Mouse (Mus musculus) midbrain, embryonic 11.5 days (tissue): ENCODE data around the gene Bcas1. TPM values are rescaled to one million over a fixed set of nuclear protein-coding genes. Genes with fewer than 3 reads are reported as not detected.
A peak's percentile ranks its signal among the peaks of the same experiment; 100 is the strongest.

Source experiments
- ATAC-seq: fragments of 200-750 bp; cut with Nextera tagmentation; 2 replicates; pipeline ENCODE4 v1.8.0; 2017; ENCODE audit warnings: moderate TSS enrichment, moderate library complexity; ENCODE audit not compliant: low FRiP score
- DNase-seq: peaks from one replicate; pipeline ENCODE4 v3.0.0; 2015; ENCODE audit warnings: low spot score; ENCODE audit errors: missing footprints
- H3K27ac ChIP-seq: fragments of 300-500 bp; sonication (generic); 2 replicates; pipeline ENCODE4 v1.5.1; 2014; ENCODE audit warnings: low read depth, low read length
- H3K27me3 ChIP-seq: fragments of 300-500 bp; sonication (generic); 2 replicates; pipeline ENCODE4 v1.6.1; 2014; ENCODE audit warnings: mild to moderate bottlenecking, low read length, moderate library complexity, mixed read lengths; ENCODE audit not compliant: control insufficient read depth, insufficient read depth
- H3K36me3 ChIP-seq: fragments of 300-500 bp; sonication (generic); 2 replicates; pipeline ENCODE4 v1.6.1; 2014; ENCODE audit warnings: mild to moderate bottlenecking, low read length, moderate library complexity, mixed read lengths; ENCODE audit not compliant: control insufficient read depth, insufficient read depth
- H3K4me1 ChIP-seq: fragments of 300-500 bp; sonication (generic); 2 replicates; pipeline ENCODE4 v1.6.1; 2014; ENCODE audit warnings: low read length; ENCODE audit not compliant: control insufficient read depth, insufficient read depth
- H3K4me2 ChIP-seq: fragments of 300-500 bp; sonication (generic); 2 replicates; pipeline ENCODE4 v1.6.1; 2014; ENCODE audit warnings: mild to moderate bottlenecking, moderate library complexity
- H3K4me3 ChIP-seq: fragments of 300-500 bp; sonication (generic); 2 replicates; pipeline ENCODE4 v1.5.1; 2014; ENCODE audit warnings: low read depth, low read length
- H3K9ac ChIP-seq: fragments of 300-500 bp; sonication (generic); 2 replicates; pipeline ENCODE4 v1.6.1; 2014; ENCODE audit warnings: low read length
- H3K9me3 ChIP-seq: fragments of 300-500 bp; sonication (generic); 2 replicates; pipeline ENCODE4 v1.6.1; 2016; ENCODE audit warnings: low read length; ENCODE audit not compliant: control insufficient read depth
- WGBS: fragments of 180-500 bp; shearing (Covaris S2); extraction: QIAGEN DNeasy Blood & Tissue Kit; methylation state at CpG from one replicate; pipeline ENCODE4 v1.1.7; 2014; 5-methylcytosine and 5-hydroxymethylcytosine counted together
- polyA plus RNA-seq: library from polyadenylated mRNA; unstranded; fragments of >200 nt; fragmentation: Nextera tagmentation; extraction: Ambion mirVana; gene quantifications from 2 replicates; pipeline ENCODE4 v1.2.1, GENCODE M21; 2014

Gene Bcas1
- polyA plus RNA-seq, 1 experiment from 2014 or later, result 2.4 TPM

DNA sequence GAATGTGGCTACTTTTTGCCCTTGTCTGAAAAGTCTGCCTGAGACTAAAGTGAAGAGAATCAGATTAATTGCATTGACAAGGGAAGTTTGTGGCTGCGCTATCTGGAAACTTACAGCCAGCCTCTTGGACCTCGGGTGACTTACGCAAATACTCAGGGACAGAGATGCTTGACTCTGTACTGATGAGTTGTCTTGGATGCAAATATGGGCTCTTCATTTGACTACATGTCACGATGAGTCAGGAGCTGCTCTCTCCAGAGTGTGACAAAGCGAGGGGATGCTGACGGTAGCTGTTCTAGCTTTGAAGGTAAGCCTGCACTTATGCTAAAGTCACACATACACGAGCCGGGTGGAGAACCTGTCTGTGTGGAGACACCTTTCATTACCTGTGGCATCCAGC lies 111.3 kb downstream of the Bcas1 start:
- no peaks in the 10 kb centered on the region for H3K27me3 ChIP-seq
- H3K4me3 ChIP-seq, result no peak overlapping the region
- WGBS, result 92% methylated on average over 8 of the region's 8 CpGs
- no peak overlapping the region for H3K27ac ChIP-seq
- H3K9ac ChIP-seq, result no peak overlapping the region
- ATAC-seq, result no peak
- DNase-seq, result peak; percentile 17
- H3K9me3 ChIP-seq, result no peaks in the 10 kb centered on the region
- peaks cover 9% of the 10 kb centered on the region for H3K4me1 ChIP-seq
- no peaks in the 10 kb centered on the region for H3K36me3 ChIP-seq
- no peak overlapping the region for H3K4me2 ChIP-seq

DNA sequence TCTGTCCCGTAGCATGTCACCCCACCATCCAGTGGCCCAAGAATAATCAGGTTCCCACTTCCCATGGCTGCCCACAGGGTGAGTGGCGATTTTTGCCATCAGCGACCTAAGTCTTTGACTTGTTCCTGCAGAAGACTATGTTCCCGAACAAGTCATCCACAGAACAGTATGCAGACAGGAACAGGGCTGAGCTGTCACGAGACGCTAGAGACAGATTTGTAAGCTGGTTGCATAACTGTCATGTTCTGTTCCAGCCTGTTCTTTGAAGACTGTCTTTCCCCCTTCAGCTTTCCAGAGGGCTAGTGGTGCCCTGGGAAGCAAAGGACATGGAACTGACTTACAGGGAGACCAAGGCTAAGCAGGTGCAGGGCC lies 116.7 kb downstream of the Bcas1 start:
- no peak overlapping the region for H3K9ac ChIP-seq
- no peaks in the 10 kb centered on the region for H3K27me3 ChIP-seq
- WGBS, result 90% methylated on average over 6 of the region's 6 CpGs
- no peak overlapping the region for H3K4me2 ChIP-seq
- H3K4me1 ChIP-seq, result no peaks in the 10 kb centered on the region
- H3K27ac ChIP-seq, result no peak overlapping the region
- no peak overlapping the region for H3K4me3 ChIP-seq
- DNase-seq, result peak; percentile 12
- no peaks in the 10 kb centered on the region for H3K36me3 ChIP-seq
- no peak for ATAC-seq
- H3K9me3 ChIP-seq, result no peaks in the 10 kb centered on the region

DNA sequence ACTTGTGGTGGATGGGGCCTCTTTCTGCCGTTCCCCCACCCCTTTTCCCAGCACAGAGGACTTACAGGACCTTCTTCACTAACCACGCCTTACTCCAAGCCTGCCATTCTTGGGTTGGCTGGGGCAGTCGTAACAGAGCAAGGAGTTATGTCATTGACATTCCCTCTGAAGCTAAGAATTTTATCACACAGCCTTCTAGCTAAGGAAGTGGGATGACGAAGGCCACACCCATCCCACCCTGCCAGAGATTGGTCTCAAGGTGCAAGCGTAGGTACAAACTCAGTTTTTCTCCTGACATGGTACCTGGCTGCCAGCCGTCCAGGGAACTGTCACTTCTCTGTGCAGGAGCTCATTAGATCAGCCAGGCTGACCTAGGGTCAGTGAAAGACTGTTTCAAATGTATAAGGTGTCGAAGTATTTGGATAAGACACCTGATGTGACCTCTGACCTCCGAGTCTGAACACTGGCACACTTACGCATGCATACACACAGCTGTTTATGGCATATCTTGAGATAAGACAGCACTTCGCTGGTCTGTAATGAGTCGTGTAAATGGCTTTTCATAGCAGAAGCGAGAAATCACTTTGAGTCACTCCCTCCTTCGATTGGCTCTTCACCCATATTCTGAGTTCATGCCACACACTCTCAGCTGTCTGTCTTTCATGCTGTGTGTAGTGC lies 117.2 kb downstream of the Bcas1 start:
- no peak for ATAC-seq
- H3K4me2 ChIP-seq, result no peak overlapping the region
- no peaks in the 10 kb centered on the region for H3K36me3 ChIP-seq
- H3K27ac ChIP-seq, result no peak overlapping the region
- H3K9ac ChIP-seq, result no peak overlapping the region
- H3K9me3 ChIP-seq, result no peaks in the 10 kb centered on the region
- 88% methylated on average over 13 of the region's 13 CpGs for WGBS
- H3K4me3 ChIP-seq, result no peak overlapping the region
- H3K27me3 ChIP-seq, result no peaks in the 10 kb centered on the region
- peak; percentile 10 for DNase-seq
- H3K4me1 ChIP-seq, result no peaks in the 10 kb centered on the region

DNA sequence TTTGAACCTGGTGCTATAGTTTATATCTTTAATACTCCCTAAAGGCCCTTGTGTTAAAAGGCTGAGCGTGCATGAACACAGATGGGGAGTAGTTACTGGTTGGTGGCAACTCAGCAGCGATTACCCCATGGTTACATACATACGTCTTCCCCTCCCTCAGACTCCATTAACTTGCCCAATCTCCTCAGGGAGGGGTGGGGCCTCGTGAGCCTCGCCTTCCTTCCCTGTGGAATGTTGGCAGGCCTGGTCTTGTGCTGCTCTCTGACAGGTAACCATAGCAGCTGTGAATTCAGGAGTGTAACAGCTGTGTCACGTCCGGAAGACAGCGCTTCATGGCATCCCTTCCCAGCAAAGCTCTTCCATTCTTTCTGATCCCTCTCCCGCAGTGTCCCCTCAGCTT lies 118.7 kb downstream of the Bcas1 start:
- Histone ChIP-seq H3K9me3 (no peaks in the 10 kb centered on the region), H3K36me3 (no peaks in the 10 kb centered on the region), H3K4me1 (no peaks in the 10 kb centered on the region), H3K27me3 (no peaks in the 10 kb centered on the region), H3K9ac (no peak overlapping the region), H3K27ac (no peak overlapping the region), H3K4me3 (no peak overlapping the region), H3K4me2 (no peak overlapping the region)
- WGBS, result 70% methylated on average over 9 of the region's 9 CpGs
- no peak for ATAC-seq
- DNase-seq, result peak; percentile 78

DNA sequence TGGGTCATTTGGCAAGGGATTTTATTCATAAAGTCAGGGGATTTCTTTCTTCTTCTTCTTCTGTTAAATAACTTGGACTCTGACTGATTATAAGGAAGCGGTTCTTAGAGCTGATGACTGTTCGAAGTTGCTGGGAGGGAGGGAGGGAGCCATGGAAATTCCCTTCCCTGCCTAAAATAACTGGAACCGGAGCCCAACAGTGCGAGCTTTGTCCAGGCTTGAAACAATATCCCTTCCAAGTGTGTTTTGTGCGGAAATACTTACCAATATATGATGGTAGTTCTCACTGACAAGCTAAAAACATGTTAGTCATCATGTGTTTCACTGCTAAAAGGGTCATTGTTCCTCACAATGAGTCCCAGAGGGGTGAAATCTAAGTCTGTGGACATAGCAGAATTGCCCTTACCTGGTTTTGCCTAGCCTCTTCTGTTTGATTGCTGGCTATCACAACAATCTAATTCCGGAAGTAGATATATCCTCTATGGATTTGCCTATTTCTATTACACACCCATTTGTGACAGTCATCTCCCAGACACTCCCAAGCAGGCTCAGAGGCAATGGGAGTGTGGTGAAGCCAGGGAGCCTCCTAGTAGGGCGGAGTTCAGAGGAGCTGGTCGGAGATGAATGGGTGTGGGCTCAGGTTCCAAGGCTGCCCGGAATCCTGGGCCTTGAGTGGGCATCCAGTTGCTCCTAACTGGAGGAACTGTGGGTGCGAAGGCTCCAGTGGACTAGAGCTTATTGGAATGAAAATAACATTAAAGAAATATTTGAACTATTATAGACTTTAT lies 119.4 kb downstream of the Bcas1 start:
- Histone ChIP-seq H3K27ac (no peak overlapping the region), H3K4me1 (no peaks in the 10 kb centered on the region), H3K4me3 (no peak overlapping the region), H3K36me3 (no peaks in the 10 kb centered on the region), H3K9ac (no peak overlapping the region), H3K27me3 (no peaks in the 10 kb centered on the region), H3K9me3 (no peaks in the 10 kb centered on the region), H3K4me2 (no peak overlapping the region)
- WGBS, result 66% methylated on average over 10 of the region's 10 CpGs
- DNase-seq, result peak; percentile 79
- ATAC-seq, result no peak

DNA sequence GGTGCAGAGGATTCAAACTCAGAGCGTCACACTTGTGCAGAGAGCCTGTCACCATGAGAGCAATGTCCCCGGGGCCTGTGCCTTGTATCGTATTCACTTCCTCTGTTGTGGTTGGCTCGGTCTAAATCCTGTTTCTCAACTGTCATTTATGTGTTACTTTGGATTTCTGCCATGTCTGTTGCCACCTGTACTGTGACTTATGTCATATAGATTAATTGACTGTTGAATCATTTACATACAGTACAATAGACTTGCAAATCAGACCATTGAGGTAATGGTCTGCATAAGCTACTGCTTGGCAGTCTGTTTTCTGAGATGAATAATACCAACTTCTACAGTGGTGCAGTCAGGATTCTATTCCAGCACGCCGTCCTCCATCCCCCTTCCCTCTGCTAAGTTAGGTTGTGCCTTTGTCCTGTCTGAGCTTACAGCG lies 120.0 kb downstream of the Bcas1 start:
- DNase-seq (no peak), ATAC-seq (no peak)
- Histone ChIP-seq H3K9me3 (no peaks in the 10 kb centered on the region), H3K27me3 (no peaks in the 10 kb centered on the region), H3K27ac (no peak overlapping the region), H3K9ac (no peak overlapping the region), H3K4me2 (no peak overlapping the region), H3K36me3 (no peaks in the 10 kb centered on the region), H3K4me3 (no peak overlapping the region), H3K4me1 (no peaks in the 10 kb centered on the region)
- WGBS, result 70% methylated on average over 7 of the region's 7 CpGs

DNA sequence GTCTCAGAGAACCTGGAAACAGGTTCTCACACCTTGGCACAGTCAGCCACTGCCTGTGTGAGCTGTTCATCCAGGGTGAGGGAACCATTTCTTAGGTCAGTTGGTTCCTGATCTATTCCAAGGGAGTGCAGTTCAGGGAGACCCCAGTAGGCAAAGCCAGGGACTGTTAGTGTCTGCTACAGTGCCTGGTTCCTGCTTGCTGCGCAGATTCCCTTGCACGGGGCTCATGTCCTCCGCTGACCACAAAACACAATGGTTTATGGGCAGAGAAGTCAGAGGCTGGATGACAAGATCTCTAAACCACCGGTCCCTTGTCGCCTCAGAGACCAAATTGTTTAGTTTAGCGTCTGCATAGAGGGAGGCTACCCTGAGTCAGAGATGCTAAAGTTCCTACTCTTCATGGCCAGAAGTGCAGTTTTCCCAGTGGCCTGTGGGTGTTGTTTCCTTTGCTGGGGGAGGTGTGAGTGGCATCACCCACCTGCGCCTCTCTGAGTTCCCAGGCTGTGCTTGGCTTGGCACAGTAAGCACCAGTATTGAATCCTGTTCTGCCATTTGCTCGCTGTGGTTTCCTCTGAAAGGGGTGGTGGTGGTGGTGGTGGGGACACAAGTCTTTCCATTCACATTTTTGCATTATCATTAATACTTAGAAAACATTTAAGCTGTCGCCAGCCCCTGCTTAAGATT lies 120.9 kb downstream of the Bcas1 start:
- H3K4me1 ChIP-seq, result no peaks in the 10 kb centered on the region
- no peak overlapping the region for H3K4me2 ChIP-seq
- 80% methylated on average over 9 of the region's 9 CpGs for WGBS
- DNase-seq (peak; percentile 66), ATAC-seq (no peak)
- H3K9me3 ChIP-seq, result no peaks in the 10 kb centered on the region
- H3K9ac ChIP-seq, result no peak overlapping the region
- H3K4me3 ChIP-seq, result no peak overlapping the region
- no peaks in the 10 kb centered on the region for H3K36me3 ChIP-seq
- no peaks in the 10 kb centered on the region for H3K27me3 ChIP-seq
- H3K27ac ChIP-seq, result no peak overlapping the region

DNA sequence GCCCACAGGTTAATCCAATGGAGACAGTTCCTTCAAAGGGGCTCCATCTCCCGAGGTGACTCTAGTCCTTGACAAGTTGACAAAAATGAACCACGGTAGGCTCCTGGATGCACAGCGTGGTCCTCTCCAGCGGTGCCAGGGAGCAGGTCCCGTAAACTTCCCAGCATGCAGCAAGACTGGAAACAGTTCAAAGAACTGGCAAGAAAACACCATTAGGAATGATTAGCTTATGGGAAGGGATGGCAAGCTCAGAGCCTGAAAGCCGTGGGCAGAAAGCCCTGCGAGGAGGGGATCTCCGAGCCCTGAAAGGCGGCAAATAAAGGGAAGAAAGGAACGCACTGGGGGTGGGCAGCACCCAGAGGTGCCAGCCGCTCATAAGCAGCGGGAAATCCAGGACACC lies 122.9 kb downstream of the Bcas1 start:
- DNase-seq (no peak), ATAC-seq (no peak)
- Histone ChIP-seq H3K36me3 (no peaks in the 10 kb centered on the region), H3K4me2 (no peak overlapping the region), H3K27ac (no peak overlapping the region), H3K4me1 (no peaks in the 10 kb centered on the region), H3K9me3 (no peaks in the 10 kb centered on the region), H3K27me3 (no peaks in the 10 kb centered on the region), H3K4me3 (no peak overlapping the region), H3K9ac (no peak overlapping the region)
- 71% methylated on average over 12 of the region's 12 CpGs for WGBS

DNA sequence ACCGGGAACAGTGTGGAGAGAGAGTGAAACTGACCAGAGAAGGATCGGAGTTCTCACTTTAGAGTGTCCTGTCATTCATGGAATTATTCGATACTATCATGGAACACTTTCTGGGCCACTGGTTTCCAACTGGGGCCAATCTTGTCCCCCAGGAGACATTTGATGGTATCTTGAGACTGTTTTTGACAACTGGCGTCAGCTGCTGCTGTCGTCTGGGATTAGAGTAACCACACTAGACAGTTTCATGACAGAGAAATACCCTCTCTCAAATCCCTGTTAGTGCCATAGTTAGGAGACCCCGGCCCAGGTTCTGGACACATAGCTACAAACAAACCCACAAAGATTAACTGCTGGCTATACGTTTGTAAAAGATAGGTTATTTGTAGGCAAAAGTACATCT lies 124.0 kb downstream of the Bcas1 start:
- Histone ChIP-seq H3K36me3 (no peaks in the 10 kb centered on the region), H3K4me2 (no peak overlapping the region), H3K4me1 (no peaks in the 10 kb centered on the region), H3K9me3 (no peaks in the 10 kb centered on the region), H3K9ac (no peak overlapping the region), H3K27me3 (no peaks in the 10 kb centered on the region), H3K27ac (no peak overlapping the region), H3K4me3 (no peak overlapping the region)
- no peak for ATAC-seq
- DNase-seq, result no peak
- 84% methylated on average over 7 of the region's 7 CpGs for WGBS
